Mouse (Mus musculus) layer of hippocampus, adult 8-10 months (tissue): ENCODE results near the gene Bex1. TPM values are rescaled to one million over a fixed set of nuclear protein-coding genes. Genes with fewer than 3 reads are reported as not detected.
"Not testable (repeated sequence)": the region's sequence is repeated elsewhere in the genome, so short reads cannot be mapped to it uniquely, and the experiment has no call there.

Experiments
- DNase-seq, 2 experiments: peaks; one replicate each; pipeline ENCODE4 v3.0.0; 2022; ENCODE audit warnings: low spot score in 2 of 2
- total RNA-seq, 4 experiments: library from RNA; stranded (reverse); gene quantifications; 2 replicates each; pipeline ENCODE4 v1.2.4; 2022

Gene Bex1
- total RNA-seq, result 10 to 100 TPM; 73.8 to 81.8 (median 79.0) TPM

DNA sequence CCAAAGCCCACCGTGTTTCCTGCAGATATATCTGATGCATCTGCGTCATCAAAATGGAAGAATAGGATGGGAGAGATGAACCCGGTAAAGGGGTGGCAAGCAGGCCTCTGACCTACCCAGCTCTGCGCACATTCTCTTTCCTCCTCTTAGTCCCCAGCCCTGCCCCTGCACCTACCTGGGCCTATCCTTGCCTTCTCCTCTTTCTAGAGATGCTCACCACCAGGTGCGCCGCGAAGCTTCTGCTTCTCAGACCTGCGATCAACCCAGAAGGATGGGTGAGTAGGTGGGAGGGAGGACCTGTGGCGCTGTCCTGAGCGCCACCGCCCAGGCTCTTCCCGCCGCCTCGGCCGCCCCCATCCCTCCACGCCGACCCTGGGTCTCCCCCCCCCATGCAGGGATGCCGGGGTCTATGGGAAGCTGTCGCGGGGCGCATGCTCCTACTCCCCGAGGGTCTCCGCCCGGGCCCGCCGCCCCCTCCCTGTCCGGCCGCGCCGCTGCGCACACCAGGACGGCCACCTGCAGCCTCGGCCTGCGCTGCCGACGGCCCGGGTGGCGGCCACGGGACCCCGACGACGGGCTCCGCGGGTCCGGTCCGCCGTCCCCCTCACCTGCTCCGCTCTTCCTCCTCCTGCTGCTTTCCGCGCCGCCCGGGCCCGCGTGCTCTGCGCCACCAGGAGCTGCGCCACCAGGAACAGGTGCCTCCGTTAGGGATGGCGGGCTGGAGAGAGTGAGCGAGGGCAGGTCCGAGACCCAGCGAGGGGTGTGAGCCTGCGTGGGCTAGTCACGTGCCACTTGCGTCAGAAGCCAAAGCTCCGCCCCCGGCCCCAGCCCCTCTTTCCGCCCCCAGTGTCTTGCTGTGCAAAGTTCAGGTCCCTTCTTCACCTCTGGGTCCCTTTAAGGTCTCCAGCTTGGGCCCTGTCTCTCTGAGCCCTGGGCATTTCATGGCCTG, at the start of gene Bex1, which contains the start of gene Tceal7:
TSS of gene Bex1 (minus strand) at position 785 of the 949 bp plus-strand sequence.
TSS of gene Tceal7 (plus strand) at position 51 of the 949 bp plus-strand sequence.
- not testable (repeated sequence) for DNase-seq

GRCm38 (mm10) chrX:136252023-136252729, 36.9 kb upstream of the Bex1 start:
- DNase-seq, result no peak

- DNase-seq, result no peak
Measured at GRCm38 (mm10) chrX:136249671-136250070, 34.4 kb upstream of the Bex1 start.

DNA sequence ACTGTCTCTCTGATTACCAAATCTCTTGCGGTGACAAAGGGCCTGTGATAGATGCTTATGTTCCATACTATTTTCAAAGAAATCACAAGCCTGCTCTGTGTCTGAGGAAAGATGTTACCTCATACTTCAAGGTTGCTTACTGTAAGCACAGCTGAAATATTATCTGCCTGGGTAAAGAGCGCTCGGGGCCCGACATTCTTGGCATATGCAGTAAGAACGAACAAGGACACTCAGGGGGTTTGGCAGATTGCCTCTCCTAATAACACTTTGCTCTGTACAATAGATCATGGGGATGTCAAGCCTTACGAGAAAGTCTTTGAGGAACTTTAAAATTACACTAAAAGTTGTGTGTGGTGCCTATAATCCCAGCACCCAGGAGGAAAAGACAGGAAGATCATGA, 33.5 kb upstream of the Bex1 start:
- no peak for DNase-seq

GRCm38 (mm10) chrX:136245521-136246071, 30.3 kb upstream of the Bex1 start:
- DNase-seq, result no peak

- DNase-seq, result peak; percentile 59
Measured at GRCm38 (mm10) chrX:136244574-136245229, 29.4 kb upstream of the Bex1 start, which contains the start of gene Tceal9. Gene Tceal9 (plus strand): TSS chrX:136245079.

- DNase-seq, result no peak
Measured at GRCm38 (mm10) chrX:136243181-136243580, 27.9 kb upstream of the Bex1 start.

DNA sequence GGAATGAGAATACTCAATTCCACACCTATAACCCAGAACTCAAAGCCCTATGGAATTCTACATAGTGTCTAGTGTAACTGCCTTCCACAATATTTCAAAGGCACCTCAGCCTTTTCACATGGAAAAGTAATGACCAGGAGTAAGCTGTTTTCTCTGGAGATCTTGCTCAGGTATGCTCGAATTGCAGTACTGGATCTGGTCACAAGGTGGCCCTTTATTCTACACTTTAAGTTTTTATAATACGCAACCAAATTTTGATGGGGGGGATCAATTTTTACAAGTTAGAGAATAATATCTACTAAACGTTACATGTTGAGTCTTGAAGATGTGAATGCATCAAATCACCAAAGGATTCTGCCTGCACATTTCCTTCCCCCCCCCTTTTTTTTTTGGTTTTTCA, 22.8 kb upstream of the Bex1 start:
- DNase-seq, result peak in 1 of 2 experiments; percentile 36

- DNase-seq, result no peak
Measured at GRCm38 (mm10) chrX:136227768-136228167, 12.5 kb upstream of the Bex1 start.

DNA sequence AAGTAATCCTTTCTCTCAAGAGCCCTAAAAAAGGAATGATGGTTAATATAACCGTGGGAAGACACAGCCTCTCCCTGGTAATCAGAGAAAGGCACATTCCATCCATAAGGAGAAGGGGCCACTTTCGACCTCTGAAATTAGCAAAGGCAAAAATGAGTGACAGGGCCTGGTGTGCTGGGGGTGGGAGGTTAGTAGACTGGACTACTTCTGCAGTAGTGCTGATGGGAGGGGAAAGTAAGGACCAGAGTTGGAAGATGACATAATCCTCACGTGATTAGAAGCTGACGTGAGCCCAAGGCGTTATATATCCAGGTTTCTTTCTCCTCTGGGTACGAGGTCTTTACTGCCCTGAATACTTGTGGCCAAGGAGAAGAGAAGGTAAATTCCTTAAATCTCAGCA, 8.4 kb upstream of the Bex1 start:
- DNase-seq, result no peak

- DNase-seq, result no peak
Measured at GRCm38 (mm10) chrX:136216303-136216702, 990 bp upstream of the Bex1 start.

DNA sequence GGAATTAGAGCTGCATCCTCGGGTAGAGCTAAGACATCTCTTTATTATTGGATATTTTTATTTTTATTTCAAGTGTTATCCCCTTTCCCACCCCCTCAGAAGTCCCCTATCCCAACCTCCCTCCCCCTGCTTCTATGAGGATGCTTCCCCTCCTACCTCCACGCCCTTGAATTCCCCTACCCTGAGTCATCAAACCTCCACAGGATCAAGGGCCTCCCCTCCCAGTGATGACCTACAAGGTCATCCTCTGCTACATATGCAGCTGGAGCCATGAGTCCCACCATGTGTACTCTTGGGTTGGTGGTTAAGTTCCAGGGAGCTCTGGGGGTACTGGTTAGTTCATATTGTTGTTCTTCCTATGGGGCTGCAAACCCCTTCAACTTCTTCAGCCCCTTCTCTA, 1.9 kb downstream of the Bex1 start:
- no peak for DNase-seq

DNA sequence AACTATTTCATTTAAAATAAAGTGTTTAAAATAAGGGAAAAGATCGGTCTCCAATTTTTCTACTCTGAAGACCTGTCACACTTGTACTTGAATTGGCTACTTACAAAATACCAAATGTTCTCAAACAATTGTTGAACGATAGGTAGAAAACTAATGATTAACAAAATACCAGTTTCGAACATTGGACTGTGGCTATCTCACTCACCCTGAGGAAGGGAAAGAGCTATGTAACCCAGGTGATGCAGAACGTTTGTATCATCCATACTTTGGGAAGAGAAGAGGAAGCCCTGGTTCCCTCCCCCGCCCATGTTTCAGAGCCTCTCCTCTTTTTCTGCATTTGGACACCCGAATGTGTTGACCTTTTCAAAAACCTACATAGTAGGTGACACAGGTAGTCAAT, 10.9 kb downstream of the Bex1 start:
- DNase-seq, result no peak

GRCm38 (mm10) chrX:136203664-136204066, 11.6 kb downstream of the Bex1 start, which contains the start of gene Tceal5:
Gene Tceal5 (minus strand): TSS chrX:136203876.
- peak; percentile 36 to 51 for DNase-seq

- DNase-seq, result no peak
Measured at GRCm38 (mm10) chrX:136203257-136203656, 12.1 kb downstream of the Bex1 start.

DNA sequence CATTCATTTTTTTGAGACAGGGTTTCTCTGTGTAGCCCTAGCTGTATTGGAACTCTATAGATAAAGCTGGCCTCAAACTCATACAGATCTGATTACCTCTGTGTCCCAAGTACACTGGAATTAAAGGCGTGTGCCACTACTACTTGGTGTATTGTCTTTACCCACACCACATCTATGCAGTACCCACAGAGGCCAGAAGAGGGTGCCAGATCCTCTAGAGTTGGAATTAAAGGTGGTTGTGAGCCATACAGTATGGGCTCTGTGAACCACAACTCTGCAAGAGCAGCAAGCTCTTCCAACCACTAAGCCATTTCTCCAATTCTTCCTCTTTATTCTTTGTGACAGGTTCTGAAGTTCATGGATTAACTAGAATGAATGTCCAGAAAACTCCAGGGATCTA, 18.4 kb downstream of the Bex1 start:
- DNase-seq, result no peak

- DNase-seq, result no peak
Measured at GRCm38 (mm10) chrX:136195193-136195944, 19.9 kb downstream of the Bex1 start.

GRCm38 (mm10) chrX:136183107-136183506, 32.2 kb downstream of the Bex1 start:
- DNase-seq, result no peak

DNA sequence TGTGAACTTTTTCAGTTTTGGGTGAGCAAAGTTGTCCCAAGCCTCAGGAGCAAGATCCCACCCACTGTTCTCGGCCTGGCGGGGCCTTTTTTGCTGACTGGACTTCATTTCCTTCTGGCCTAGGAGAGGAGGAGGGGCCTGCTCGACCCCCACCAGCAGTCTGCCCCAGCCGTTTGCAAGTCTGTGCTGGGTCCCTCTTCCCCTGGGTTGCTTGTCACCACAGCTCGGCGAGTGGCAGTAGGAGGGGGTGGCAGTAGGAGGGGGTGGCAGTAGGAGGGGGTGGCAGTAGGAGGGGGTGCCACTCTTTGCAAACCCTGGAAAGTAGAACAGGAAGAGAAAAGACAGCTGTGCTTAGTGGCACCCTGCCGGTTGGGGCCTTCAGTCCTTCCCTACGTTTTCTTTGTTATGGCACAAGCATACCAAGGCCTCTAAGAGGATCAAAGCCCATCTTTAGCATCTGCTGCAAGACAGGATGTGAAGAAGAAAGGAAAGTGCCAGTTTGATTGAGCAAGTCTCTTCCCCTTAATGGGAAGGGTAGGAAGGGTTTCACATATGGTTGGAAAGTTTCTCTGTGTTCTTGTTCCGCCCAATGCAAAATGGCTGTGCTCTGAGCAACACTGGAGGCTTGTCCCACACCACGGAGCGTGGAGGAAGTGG, 34.3 kb downstream of the Bex1 start:
- no peak for DNase-seq

- DNase-seq, result no peak
Measured at GRCm38 (mm10) chrX:136172786-136173185, 42.5 kb downstream of the Bex1 start.
